Mouse (Mus musculus) hindbrain, embryonic 11.5 days (tissue): ENCODE results near the gene Hist1h2bk. TPM values are rescaled to one million over a fixed set of nuclear protein-coding genes. Genes with fewer than 3 reads are reported as not detected.

Experiments used
- ATAC-seq: fragments of 200-750 bp; cut with Nextera tagmentation; 2 replicates; pipeline ENCODE4 v1.8.0; 2017; ENCODE audit warnings: mild to moderate bottlenecking, moderate TSS enrichment, moderate library complexity; ENCODE audit not compliant: low FRiP score
- DNase-seq: peaks from one replicate; pipeline ENCODE4 v3.0.0-alpha.2; 2015; ENCODE audit warnings: low spot score
- H3K27ac ChIP-seq: fragments of 300-500 bp; sonication (generic); 2 replicates; pipeline ENCODE4 v1.5.1; 2014; ENCODE audit warnings: mild to moderate bottlenecking, low read depth, low read length
- H3K27me3 ChIP-seq: fragments of 300-500 bp; sonication (generic); 2 replicates; pipeline ENCODE4 v1.6.1; 2014; ENCODE audit warnings: mild to moderate bottlenecking, low read length, moderate library complexity, mixed read lengths; ENCODE audit not compliant: control insufficient read depth, insufficient read depth
- H3K36me3 ChIP-seq: fragments of 300-500 bp; sonication (generic); 2 replicates; pipeline ENCODE4 v1.6.1; 2014; ENCODE audit warnings: mild to moderate bottlenecking, low read length, moderate library complexity, mixed read lengths; ENCODE audit not compliant: control insufficient read depth, insufficient read depth
- H3K4me1 ChIP-seq: fragments of 300-500 bp; sonication (generic); replicated peaks from 2 replicates; pipeline ENCODE4 v1.6.1; 2014; ENCODE audit warnings: low read length, mixed read lengths; ENCODE audit not compliant: control insufficient read depth, insufficient read depth
- H3K4me2 ChIP-seq: fragments of 300-500 bp; sonication (generic); replicated peaks from 2 replicates; pipeline ENCODE4 v1.6.1; 2014; ENCODE audit warnings: mild to moderate bottlenecking, low read depth, low read length
- H3K4me3 ChIP-seq: fragments of 300-500 bp; sonication (generic); 2 replicates; pipeline ENCODE4 v1.5.1; 2014; ENCODE audit warnings: low read depth, low read length
- H3K9ac ChIP-seq: fragments of 300-500 bp; sonication (generic); 2 replicates; pipeline ENCODE4 v1.6.1; 2014; ENCODE audit warnings: low read depth, low read length
- H3K9me3 ChIP-seq: fragments of 300-500 bp; sonication (generic); 2 replicates; pipeline ENCODE4 v1.6.1; 2016; ENCODE audit warnings: low read length; ENCODE audit not compliant: control insufficient read depth
- WGBS: fragments of 180-500 bp; shearing (Covaris S2); extraction: QIAGEN DNeasy Blood & Tissue Kit; methylation state at CpG from one replicate; pipeline ENCODE4 v1.1.7; 2014; 5-methylcytosine and 5-hydroxymethylcytosine counted together
- polyA plus RNA-seq: library from polyadenylated mRNA; unstranded; fragments of >200 nt; fragmentation: Nextera tagmentation; extraction: Ambion mirVana; gene quantifications from 2 replicates; pipeline ENCODE4 v1.2.1, GENCODE M21; 2014

Hist1h2bk gene
- polyA plus RNA-seq, 1 experiment from 2014 or later = 7.2 TPM

- no peaks in the 10 kb centered on the region for H3K9me3 ChIP-seq
- WGBS = under 1% methylated on average over 8 of the region's 8 CpGs
- peak overlapping the region; percentile 68 for H3K4me2 ChIP-seq
- no peak overlapping the region for H3K27ac ChIP-seq
- no peak overlapping the region for H3K9ac ChIP-seq
- peak; percentile 79 for DNase-seq
- peaks cover 21% of the 10 kb centered on the region for H3K27me3 ChIP-seq
- no peaks in the 10 kb centered on the region for H3K4me1 ChIP-seq
- peak; percentile 71 for ATAC-seq
- H3K4me3 ChIP-seq = peak overlapping the region; percentile 44
- no peaks in the 10 kb centered on the region for H3K36me3 ChIP-seq
Measured at GRCm38 (mm10) chr13:22020901-22021339, 14.8 kb upstream of the Hist1h2bk start.

DNA sequence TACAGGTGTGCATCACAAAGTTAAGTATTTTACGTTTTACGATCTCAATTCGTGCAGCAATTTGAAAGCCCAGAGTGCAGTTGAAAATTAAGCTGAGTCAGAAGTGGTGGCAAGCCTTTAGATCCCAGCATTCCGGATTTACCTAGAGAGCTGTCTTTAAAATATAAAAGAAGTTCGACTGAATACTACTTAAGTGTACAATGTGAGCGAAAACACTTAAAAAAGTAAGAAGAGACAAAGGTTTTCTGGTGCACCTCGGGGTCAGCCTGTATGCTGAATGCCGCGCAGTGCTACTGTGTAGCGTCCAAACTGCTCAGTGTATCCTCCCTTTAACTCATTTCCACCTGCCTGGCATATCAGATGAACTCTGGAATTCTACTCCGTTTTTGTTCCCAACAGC, 14.1 kb upstream of the Hist1h2bk start:
- 0% methylated on average over 11 of the region's 11 CpGs for WGBS

GRCm38 (mm10) chr13:22022241-22022640, 13.4 kb upstream of the Hist1h2bk start:
- no peaks in the 10 kb centered on the region for H3K9me3 ChIP-seq
- peak overlapping the region; percentile 68 for H3K4me2 ChIP-seq
- H3K36me3 ChIP-seq = no peaks in the 10 kb centered on the region
- H3K27me3 ChIP-seq = peaks cover 19% of the 10 kb centered on the region
- DNase-seq = peak; percentile 89
- peak; percentile 60 for ATAC-seq
- H3K27ac ChIP-seq = no peak overlapping the region
- WGBS = under 1% methylated on average over 9 of the region's 9 CpGs
- no peak overlapping the region for H3K9ac ChIP-seq
- peak overlapping the region; percentile 44 for H3K4me3 ChIP-seq
- no peaks in the 10 kb centered on the region for H3K4me1 ChIP-seq

More for the DNA sequence above, 14.1 kb upstream of the Hist1h2bk start:
- Histone ChIP-seq H3K9ac (peak overlapping the region; percentile 31; the same call in 1 of the 2 replicates), H3K27ac (no peak overlapping the region), H3K36me3 (no peaks in the 10 kb centered on the region), H3K4me1 (no peaks in the 10 kb centered on the region), H3K27me3 (peaks cover 19% of the 10 kb centered on the region), H3K4me2 (peak overlapping the region; percentile 68), H3K9me3 (no peaks in the 10 kb centered on the region), H3K4me3 (peak overlapping the region; percentile 44)
- 0 out of 2 replicates have a peak, but pooled peaks have one; percentile 37 for ATAC-seq
- peak; percentile 53 for DNase-seq

- ATAC-seq = 0 out of 2 replicates have a peak, but pooled peaks have one; percentile 44
- DNase-seq = peak; percentile 98
- H3K4me1 ChIP-seq = no peaks in the 10 kb centered on the region
- H3K4me3 ChIP-seq = peak overlapping the region; percentile 44
- H3K4me2 ChIP-seq = peak overlapping the region; percentile 49
- peak overlapping the region; percentile 45 for H3K9ac ChIP-seq
- no peaks in the 10 kb centered on the region for H3K9me3 ChIP-seq
- H3K27ac ChIP-seq = no peak overlapping the region
- WGBS = 1% methylated on average over 35 of the region's 35 CpGs
- no peaks in the 10 kb centered on the region for H3K36me3 ChIP-seq
- H3K27me3 ChIP-seq = no peaks in the 10 kb centered on the region
Measured at GRCm38 (mm10) chr13:22026058-22027031, 9.3 kb upstream of the Hist1h2bk start.

- no peaks in the 10 kb centered on the region for H3K27me3 ChIP-seq
- H3K27ac ChIP-seq = no peak overlapping the region
- H3K36me3 ChIP-seq = no peaks in the 10 kb centered on the region
- peak overlapping the region; percentile 58; the same call in 1 of the 2 replicates for H3K9ac ChIP-seq
- H3K4me1 ChIP-seq = no peaks in the 10 kb centered on the region
- H3K4me3 ChIP-seq = peak overlapping the region; percentile 43
- ATAC-seq = peak; percentile 84
- whole genome bisulfite sequencing = under 1% methylated on average over 40 of the region's 40 CpGs
- H3K9me3 ChIP-seq = no peaks in the 10 kb centered on the region
- peak; percentile 98 for DNase-seq
- peak overlapping the region; percentile 47 for H3K4me2 ChIP-seq
Measured at GRCm38 (mm10) chr13:22028673-22029460, 6.8 kb upstream of the Hist1h2bk start.

GRCm38 (mm10) chr13:22029928-22030327, 5.7 kb upstream of the Hist1h2bk start:
- 28% methylated on average over 8 of the region's 8 CpGs for WGBS

DNA sequence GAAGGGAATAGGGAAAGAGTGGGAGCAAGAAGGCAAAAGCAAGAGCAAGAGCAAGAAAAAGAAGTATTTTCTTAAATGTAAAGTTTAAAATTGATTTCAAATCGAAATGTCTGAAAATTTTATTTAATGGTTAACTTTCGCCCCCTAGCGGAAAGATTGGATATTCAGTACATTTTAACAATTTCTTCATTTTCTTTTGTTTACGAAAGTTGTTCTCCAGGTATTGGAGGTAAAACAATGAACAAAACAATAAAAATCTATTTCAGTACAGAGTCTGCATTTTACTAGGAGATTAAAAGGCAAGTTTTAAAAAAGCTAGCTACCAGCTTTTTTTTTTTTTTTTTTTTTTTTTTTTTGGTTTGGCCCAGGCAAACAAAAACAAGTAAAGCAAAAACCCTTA, 5.2 kb upstream of the Hist1h2bk start:
- no peak for ATAC-seq
- 15% methylated on average over 4 of the region's 4 CpGs for WGBS
- no peaks in the 10 kb centered on the region for H3K36me3 ChIP-seq
- no peak overlapping the region for H3K9ac ChIP-seq
- no peaks in the 10 kb centered on the region for H3K4me1 ChIP-seq
- DNase-seq = peak; percentile 66
- no peak overlapping the region for H3K4me3 ChIP-seq
- H3K4me2 ChIP-seq = no peak overlapping the region
- no peak overlapping the region for H3K27ac ChIP-seq
- H3K27me3 ChIP-seq = no peaks in the 10 kb centered on the region
- no peaks in the 10 kb centered on the region for H3K9me3 ChIP-seq

More at GRCm38 (mm10) chr13:22029928-22030327, 5.7 kb upstream of the Hist1h2bk start:
- Histone ChIP-seq H3K4me1 (no peaks in the 10 kb centered on the region), H3K4me2 (no peak overlapping the region), H3K36me3 (no peaks in the 10 kb centered on the region), H3K27me3 (no peaks in the 10 kb centered on the region), H3K27ac (no peak overlapping the region), H3K9ac (no peak overlapping the region), H3K9me3 (no peaks in the 10 kb centered on the region), H3K4me3 (no peak overlapping the region)
- ATAC-seq = no peak
- peak; percentile 65 for DNase-seq

DNA sequence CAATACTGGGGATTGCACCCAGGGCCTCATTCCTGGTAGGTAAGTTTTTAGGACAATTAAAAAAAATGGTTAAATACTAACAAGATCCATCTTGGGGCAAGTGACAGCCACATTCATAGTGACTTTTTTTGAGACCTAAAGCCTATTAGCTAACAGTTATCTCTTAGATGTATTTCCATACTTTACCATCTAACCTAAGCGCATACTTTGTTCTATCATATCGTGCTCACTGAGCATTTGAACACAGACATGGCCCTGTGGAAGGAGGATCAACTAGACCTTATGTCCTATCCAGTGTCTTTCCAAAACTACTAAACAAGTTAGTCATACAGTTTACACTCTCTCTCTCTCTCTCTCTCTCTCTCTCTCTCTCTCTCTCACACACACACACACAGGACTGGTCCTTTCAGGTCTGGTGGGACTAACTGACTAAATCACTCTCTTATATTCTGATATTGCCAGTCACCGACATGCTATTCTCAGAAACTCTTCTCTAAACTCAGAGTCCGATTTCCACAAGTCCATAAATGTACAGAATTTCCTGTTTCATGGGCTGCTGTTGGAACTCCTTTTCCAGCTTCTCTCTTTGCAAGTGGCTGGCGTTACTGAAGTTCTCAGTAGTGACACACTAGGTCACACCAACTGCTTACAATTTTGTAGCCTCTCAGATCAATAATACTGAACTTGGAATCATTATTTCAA, 1.8 kb upstream of the Hist1h2bk start:
- Histone ChIP-seq H3K9me3 (no peaks in the 10 kb centered on the region), H3K36me3 (no peaks in the 10 kb centered on the region), H3K4me2 (peak overlapping the region; percentile 41), H3K4me1 (0 out of 2 replicates have a peak, but pooled peaks cover 2% of the 10 kb centered on the region), H3K9ac (peak overlapping the region; percentile 40; the same call in 1 of the 2 replicates), H3K27ac (no peak overlapping the region), H3K27me3 (no peaks in the 10 kb centered on the region), H3K4me3 (peak overlapping the region; percentile 31)
- ATAC-seq (no peak), DNase-seq (peak; percentile 35)
- WGBS = 54% methylated on average over 5 of the region's 5 CpGs
